Mouse (Mus musculus): ENCODE results near the gene Hoxa10. TPM values are rescaled to one million over a fixed set of nuclear protein-coding genes. Genes with fewer than 3 reads are reported as not detected.

Gene Hoxa10
- polyA plus RNA-seq, 1 experiment, result not detected

- H3K9me3 ChIP-seq (replicated peaks; ENCODE audit: control insufficient read depth, insufficient read depth, low read length, poor library complexity, severe bottlenecking), result no peaks in the 10 kb centered on the region
- no peaks in the 10 kb centered on the region for H3K4me1 ChIP-seq (ENCODE audit: control insufficient read depth, insufficient read depth, low read length)
- peak overlapping the region; percentile 39; the same call in 1 of the 2 replicates for H3K9ac ChIP-seq (ENCODE audit: low read depth, poor library complexity, severe bottlenecking)
- peak overlapping the region; percentile 6 for H3K4me3 ChIP-seq (ENCODE audit: low read depth, low read length)
- peaks cover 64% of the 10 kb centered on the region for H3K27me3 ChIP-seq (ENCODE audit: control insufficient read depth, insufficient read depth, low read length, poor library complexity, severe bottlenecking)
- H3K36me3 ChIP-seq (ENCODE audit: control insufficient read depth, insufficient read depth, low read length, poor library complexity, severe bottlenecking), result no peaks in the 10 kb centered on the region
- H3K27ac ChIP-seq (ENCODE audit: insufficient read depth, low read length), result no peak overlapping the region
- no peak for TF ChIP-seq EP300 (IDR thresholded peaks at IDR 0.05; ENCODE audit: insufficient read depth, low read depth, low read length)
- no peak for TF ChIP-seq POLR2A (IDR thresholded peaks at IDR 0.05; ENCODE audit: insufficient read depth, low read length)
- TF ChIP-seq CTCF (IDR thresholded peaks at IDR 0.05; ENCODE audit: low read depth, low read length), result no peak
These were observed 4.5 kb upstream of the Hoxa10 start for GRCm38 (mm10) chr6:52245040-52245756.

GRCm38 (mm10) chr6:52244471-52245039 is 3.9 kb upstream of the Hoxa10 start:
- Histone ChIP-seq H3K36me3 (ENCODE audit: control insufficient read depth, insufficient read depth, low read length, poor library complexity, severe bottlenecking) (no peaks in the 10 kb centered on the region), H3K9me3 (replicated peaks; ENCODE audit: control insufficient read depth, insufficient read depth, low read length, poor library complexity, severe bottlenecking) (no peaks in the 10 kb centered on the region), H3K4me3 (ENCODE audit: low read depth, low read length) (no peak overlapping the region), H3K27me3 (ENCODE audit: control insufficient read depth, insufficient read depth, low read length, poor library complexity, severe bottlenecking) (peaks cover 64% of the 10 kb centered on the region), H3K4me1 (ENCODE audit: control insufficient read depth, insufficient read depth, low read length) (no peaks in the 10 kb centered on the region), H3K27ac (ENCODE audit: insufficient read depth, low read length) (no peak overlapping the region), H3K9ac (ENCODE audit: low read depth, poor library complexity, severe bottlenecking) (peak overlapping the region; percentile 39; the same call in 1 of the 2 replicates)
- no peak for TF ChIP-seq POLR2A (IDR thresholded peaks at IDR 0.05; ENCODE audit: insufficient read depth, low read length)
- no peak for TF ChIP-seq CTCF (IDR thresholded peaks at IDR 0.05; ENCODE audit: low read depth, low read length)
- TF ChIP-seq EP300 (IDR thresholded peaks at IDR 0.05; ENCODE audit: insufficient read depth, low read depth, low read length), result no peak

GRCm38 (mm10) chr6:52243681-52244121 is 3.0 kb upstream of the Hoxa10 start:
- Histone ChIP-seq H3K9me3 (replicated peaks; ENCODE audit: control insufficient read depth, insufficient read depth, low read length, poor library complexity, severe bottlenecking) (no peaks in the 10 kb centered on the region), H3K4me3 (ENCODE audit: low read depth, low read length) (no peak overlapping the region), H3K27ac (ENCODE audit: insufficient read depth, low read length) (no peak overlapping the region), H3K36me3 (ENCODE audit: control insufficient read depth, insufficient read depth, low read length, poor library complexity, severe bottlenecking) (no peaks in the 10 kb centered on the region), H3K27me3 (ENCODE audit: control insufficient read depth, insufficient read depth, low read length, poor library complexity, severe bottlenecking) (peaks cover 58% of the 10 kb centered on the region), H3K4me1 (ENCODE audit: control insufficient read depth, insufficient read depth, low read length) (no peaks in the 10 kb centered on the region), H3K9ac (ENCODE audit: low read depth, poor library complexity, severe bottlenecking) (no peak overlapping the region)
- TF ChIP-seq CTCF (IDR thresholded peaks at IDR 0.05; ENCODE audit: low read depth, low read length) (no peak), EP300 (IDR thresholded peaks at IDR 0.05; ENCODE audit: insufficient read depth, low read depth, low read length) (0 out of 2 replicates have a peak, but pooled peaks have one; percentile 39)

GRCm38 (mm10) chr6:52242801-52243332 is 2.2 kb upstream of the Hoxa10 start:
- Histone ChIP-seq H3K27ac (ENCODE audit: insufficient read depth, low read length) (no peak overlapping the region), H3K9ac (ENCODE audit: low read depth, poor library complexity, severe bottlenecking) (no peak overlapping the region), H3K9me3 (replicated peaks; ENCODE audit: control insufficient read depth, insufficient read depth, low read length, poor library complexity, severe bottlenecking) (no peaks in the 10 kb centered on the region), H3K4me1 (ENCODE audit: control insufficient read depth, insufficient read depth, low read length) (no peaks in the 10 kb centered on the region), H3K36me3 (ENCODE audit: control insufficient read depth, insufficient read depth, low read length, poor library complexity, severe bottlenecking) (no peaks in the 10 kb centered on the region), H3K27me3 (ENCODE audit: control insufficient read depth, insufficient read depth, low read length, poor library complexity, severe bottlenecking) (peaks cover 55% of the 10 kb centered on the region), H3K4me3 (ENCODE audit: low read depth, low read length) (no peak overlapping the region)
- no peak for TF ChIP-seq EP300 (IDR thresholded peaks at IDR 0.05; ENCODE audit: insufficient read depth, low read depth, low read length)
- TF ChIP-seq CTCF (IDR thresholded peaks at IDR 0.05; ENCODE audit: low read depth, low read length), result no peak

- peaks cover 61% of the 10 kb centered on the region for H3K27me3 ChIP-seq (ENCODE audit: control insufficient read depth, insufficient read depth, low read length, poor library complexity, severe bottlenecking)
- no peak overlapping the region for H3K9ac ChIP-seq (ENCODE audit: low read depth, poor library complexity, severe bottlenecking)
- H3K4me1 ChIP-seq (ENCODE audit: control insufficient read depth, insufficient read depth, low read length), result no peaks in the 10 kb centered on the region
- no peaks in the 10 kb centered on the region for H3K9me3 ChIP-seq (replicated peaks; ENCODE audit: control insufficient read depth, insufficient read depth, low read length, poor library complexity, severe bottlenecking)
- TF ChIP-seq CTCF (IDR thresholded peaks at IDR 0.05; ENCODE audit: low read depth, low read length) (no peak), EP300 (IDR thresholded peaks at IDR 0.05; ENCODE audit: insufficient read depth, low read depth, low read length) (no peak)
- no peak overlapping the region for H3K27ac ChIP-seq (ENCODE audit: insufficient read depth, low read length)
- no peaks in the 10 kb centered on the region for H3K36me3 ChIP-seq (ENCODE audit: control insufficient read depth, insufficient read depth, low read length, poor library complexity, severe bottlenecking)
- H3K4me3 ChIP-seq (ENCODE audit: low read depth, low read length), result no peak overlapping the region
These were observed 457 bp upstream of the Hoxa10 start for GRCm38 (mm10) chr6:52241001-52241621.

All from ES-Bruce4 (cell line).